Mouse (Mus musculus) stomach, embryonic 16.5 days (tissue): Measurements from ENCODE around the gene Mfsd5. TPM values are rescaled to one million over a fixed set of nuclear protein-coding genes. Genes with fewer than 3 reads are reported as not detected.
A peak's percentile ranks its signal among the peaks of the same experiment; 100 is the strongest.

Experiments
- ATAC-seq: fragments of 200-750 bp; cut with Nextera tagmentation; 2 replicates; pipeline ENCODE4 v1.8.0; 2017; ENCODE audit warnings: moderate number of reproducible peaks, moderate TSS enrichment; ENCODE audit not compliant: insufficient read depth, low FRiP score
- H3K27ac ChIP-seq: fragments of 300-500 bp; sonication (generic); 2 replicates; pipeline ENCODE4 v1.5.1; 2014; ENCODE audit warnings: low read length
- H3K27me3 ChIP-seq: fragments of 300-500 bp; sonication (generic); 2 replicates; pipeline ENCODE4 v1.6.1; 2014; ENCODE audit warnings: low read length, control low read depth, mixed read lengths; ENCODE audit not compliant: control insufficient read depth, insufficient read depth
- H3K36me3 ChIP-seq: fragments of 300-500 bp; sonication (generic); 2 replicates; pipeline ENCODE4 v1.6.1; 2014; ENCODE audit warnings: low read length; ENCODE audit not compliant: control insufficient read depth, insufficient read depth
- H3K4me1 ChIP-seq: fragments of 300-500 bp; sonication (generic); 2 replicates; pipeline ENCODE4 v1.6.1; 2014; ENCODE audit warnings: low read length, control low read depth, mixed read lengths; ENCODE audit not compliant: control insufficient read depth, insufficient read depth
- H3K4me2 ChIP-seq: fragments of 300-500 bp; sonication (generic); 2 replicates; pipeline ENCODE4 v1.6.1; 2014; ENCODE audit warnings: low read depth, low read length, mixed read lengths
- H3K4me3 ChIP-seq: fragments of 300-500 bp; sonication (generic); replicated peaks from 2 replicates; pipeline ENCODE4 v1.5.1; 2014; ENCODE audit warnings: mild to moderate bottlenecking, low read length
- H3K9ac ChIP-seq: fragments of 300-500 bp; sonication (generic); 2 replicates; pipeline ENCODE4 v1.6.1; 2014; ENCODE audit warnings: low read length
- H3K9me3 ChIP-seq: fragments of 300-500 bp; sonication (generic); replicated peaks from 2 replicates; pipeline ENCODE4 v1.6.1; 2016; ENCODE audit warnings: low read length, control low read depth; ENCODE audit not compliant: control insufficient read depth
- WGBS: fragments of 180-500 bp; shearing (Covaris S2); extraction: QIAGEN DNeasy Blood & Tissue Kit; methylation state at CpG from one replicate; pipeline ENCODE4 v1.1.7; 2014; 5-methylcytosine and 5-hydroxymethylcytosine counted together
- polyA plus RNA-seq: library from polyadenylated mRNA; unstranded; fragments of >200 nt; fragmentation: Nextera tagmentation; extraction: Ambion mirVana; gene quantifications from 2 replicates; pipeline ENCODE4 v1.2.1, GENCODE M21; 2015

Gene Mfsd5
- polyA plus RNA-seq, 1 experiment from 2014 or later, result 71.5 TPM

- ATAC-seq, result peak; percentile 78
- H3K9ac ChIP-seq, result peak overlapping the region; percentile 88
- peaks cover 59% of the 10 kb centered on the region for H3K4me1 ChIP-seq
- under 1% methylated on average over 35 of the region's 35 CpGs for WGBS
- H3K27ac ChIP-seq, result peak overlapping the region; percentile 99
- no peaks in the 10 kb centered on the region for H3K36me3 ChIP-seq
- no peaks in the 10 kb centered on the region for H3K27me3 ChIP-seq
- H3K4me3 ChIP-seq, result peak overlapping the region; percentile 67
- H3K4me2 ChIP-seq, result peak overlapping the region; percentile 69
- no peaks in the 10 kb centered on the region for H3K9me3 ChIP-seq
These were observed 32.4 kb upstream of the Mfsd5 start for GRCm38 (mm10) chr15:102246866-102247251.

GRCm38 (mm10) chr15:102247252-102248130, 31.8 kb upstream of the Mfsd5 start:
- H3K4me1 ChIP-seq, result peaks cover 57% of the 10 kb centered on the region
- H3K4me3 ChIP-seq, result peak overlapping the region; percentile 67
- H3K9me3 ChIP-seq, result no peaks in the 10 kb centered on the region
- H3K36me3 ChIP-seq, result no peaks in the 10 kb centered on the region
- H3K27me3 ChIP-seq, result no peaks in the 10 kb centered on the region
- peak overlapping the region; percentile 69 for H3K4me2 ChIP-seq
- H3K9ac ChIP-seq, result peak overlapping the region; percentile 88
- under 1% methylated on average over 58 of the region's 65 CpGs for WGBS
- peak; percentile 68 for ATAC-seq
- peak overlapping the region; percentile 99 for H3K27ac ChIP-seq

GRCm38 (mm10) chr15:102248131-102248811, 31.0 kb upstream of the Mfsd5 start:
- peak overlapping the region; percentile 99 for H3K27ac ChIP-seq
- H3K4me1 ChIP-seq, result peaks cover 49% of the 10 kb centered on the region
- peak overlapping the region; percentile 67 for H3K4me3 ChIP-seq
- peak overlapping the region; percentile 69 for H3K4me2 ChIP-seq
- H3K9me3 ChIP-seq, result no peaks in the 10 kb centered on the region
- no peaks in the 10 kb centered on the region for H3K27me3 ChIP-seq
- H3K9ac ChIP-seq, result peak overlapping the region; percentile 88
- ATAC-seq, result no peak
- 15% methylated on average over 8 of the region's 8 CpGs for WGBS
- no peaks in the 10 kb centered on the region for H3K36me3 ChIP-seq

- Histone ChIP-seq H3K4me3 (peak overlapping the region; percentile 29), H3K4me1 (peaks cover 43% of the 10 kb centered on the region), H3K4me2 (peak overlapping the region; percentile 69), H3K36me3 (no peaks in the 10 kb centered on the region), H3K9ac (peak overlapping the region; percentile 88; the same call in 1 of the 2 replicates), H3K9me3 (no peaks in the 10 kb centered on the region), H3K27me3 (no peaks in the 10 kb centered on the region), H3K27ac (peak overlapping the region; percentile 99)
- ATAC-seq, result no peak
- 20% methylated on average over 3 of the region's 3 CpGs for WGBS
These were observed 30.5 kb upstream of the Mfsd5 start for GRCm38 (mm10) chr15:102248812-102249191.

GRCm38 (mm10) chr15:102249251-102249691, 30.0 kb upstream of the Mfsd5 start:
- no peak for ATAC-seq
- Histone ChIP-seq H3K4me3 (peak overlapping the region; percentile 29), H3K4me2 (peak overlapping the region; percentile 69), H3K4me1 (peaks cover 39% of the 10 kb centered on the region), H3K27ac (peak overlapping the region; percentile 99), H3K36me3 (no peaks in the 10 kb centered on the region), H3K9ac (peak overlapping the region; percentile 88), H3K27me3 (no peaks in the 10 kb centered on the region), H3K9me3 (no peaks in the 10 kb centered on the region)
- WGBS, result 5% methylated on average over 13 of the region's 13 CpGs

GRCm38 (mm10) chr15:102249967-102250366, 29.3 kb upstream of the Mfsd5 start:
- WGBS, result 46% methylated on average over 9 of the region's 9 CpGs
- peak overlapping the region; percentile 69 for H3K4me2 ChIP-seq
- no peak for ATAC-seq
- H3K27me3 ChIP-seq, result no peaks in the 10 kb centered on the region
- peak overlapping the region; percentile 88 for H3K9ac ChIP-seq
- H3K4me3 ChIP-seq, result 0 out of 2 replicates have a peak overlapping the region, but pooled peaks have one; percentile 29
- H3K36me3 ChIP-seq, result no peaks in the 10 kb centered on the region
- peaks cover 33% of the 10 kb centered on the region for H3K4me1 ChIP-seq
- H3K27ac ChIP-seq, result peak overlapping the region; percentile 99
- no peaks in the 10 kb centered on the region for H3K9me3 ChIP-seq

GRCm38 (mm10) chr15:102250521-102250920, 28.7 kb upstream of the Mfsd5 start:
- H3K9ac ChIP-seq, result no peak overlapping the region
- ATAC-seq, result no peak
- H3K27me3 ChIP-seq, result no peaks in the 10 kb centered on the region
- H3K27ac ChIP-seq, result peak overlapping the region; percentile 99
- H3K4me2 ChIP-seq, result no peak overlapping the region
- no peaks in the 10 kb centered on the region for H3K9me3 ChIP-seq
- H3K4me1 ChIP-seq, result peaks cover 27% of the 10 kb centered on the region
- WGBS, result 65% methylated on average over 5 of the region's 5 CpGs
- H3K4me3 ChIP-seq, result no peak overlapping the region
- H3K36me3 ChIP-seq, result no peaks in the 10 kb centered on the region

GRCm38 (mm10) chr15:102255547-102256255, 23.6 kb upstream of the Mfsd5 start:
- Histone ChIP-seq H3K9me3 (no peaks in the 10 kb centered on the region), H3K9ac (peak overlapping the region; percentile 80), H3K4me1 (peaks cover 29% of the 10 kb centered on the region), H3K36me3 (no peaks in the 10 kb centered on the region), H3K4me3 (peak overlapping the region; percentile 57), H3K27me3 (no peaks in the 10 kb centered on the region), H3K27ac (peak overlapping the region; percentile 95), H3K4me2 (peak overlapping the region; percentile 81)
- 36% methylated on average over 14 of the region's 14 CpGs for WGBS
- ATAC-seq, result peak; percentile 25; the same call in 1 of the 2 replicates
